Mouse (Mus musculus) embryonic fibroblast, embryonic 13.5 days (primary cell): Measurements from ENCODE around the gene Ush2a.

Source experiments
- CTCF ChIP-seq: IDR thresholded peaks from 2 replicates; pipeline ENCODE4 v1.5.1; 2011; ENCODE audit warnings: mild to moderate bottlenecking, control low read depth, low read length, moderate library complexity, borderline replicate concordance; ENCODE audit not compliant: insufficient read depth
- POLR2A ChIP-seq: IDR thresholded peaks from 2 replicates; pipeline ENCODE4 v1.6.1; 2011; ENCODE audit warnings: low read depth, mild to moderate bottlenecking, control low read depth, low read length, moderate library complexity

GRCm38 (mm10) chr1:188660882-188661281, 399.1 kb downstream of the Ush2a start:
- no peak for TF ChIP-seq CTCF
- no peak for TF ChIP-seq POLR2A
